15 mouse cellular contexts compared by ENCODE assay signal in the genomic region with DNA sequence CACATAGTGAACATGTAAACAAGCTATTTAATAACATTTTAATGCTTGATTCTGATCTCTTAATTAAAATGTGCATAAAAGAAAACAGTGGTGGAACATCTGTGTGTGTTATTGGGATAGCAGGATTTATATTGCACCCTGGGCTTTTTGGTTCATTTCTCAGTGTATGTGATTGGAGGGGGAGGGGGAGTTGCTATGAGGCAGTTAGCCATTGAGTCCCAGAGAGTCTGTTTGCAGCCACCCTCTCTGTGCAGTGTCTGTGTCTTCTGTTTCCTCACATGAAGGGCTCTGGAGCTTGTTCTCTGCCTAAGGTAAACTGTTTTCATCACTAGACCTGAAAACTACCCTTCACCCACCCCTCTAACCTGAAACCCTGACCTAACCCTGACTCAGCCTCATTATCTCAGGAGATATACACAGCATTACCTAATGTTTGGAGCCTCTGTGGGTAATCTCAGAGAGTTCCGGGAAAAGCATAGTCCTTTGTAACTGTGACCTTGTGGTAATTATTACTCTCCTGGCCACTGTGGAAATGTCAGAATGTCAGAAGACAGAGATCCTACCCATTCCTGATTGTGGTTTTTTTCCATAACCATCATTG.
A peak's percentile ranks its signal among the peaks of the same experiment; 100 is the strongest.
DNase-seq lines count a peak whose midpoint lies in the region; ATAC-seq and TF ChIP-seq lines count a peak whose summit lies in the region.
"Had no signal": no experiment of that assay in that cellular context is flagged by ENCODE, and none has a peak within 500 bp of the region (broad histone marks: within the 10 kb centered on the region; RNA-seq: fewer than 3 reads in every experiment).

No protein-coding gene starts in this region.

- H3K4me2 ChIP-seq in heart, embryonic 13.5 days = no peak overlapping the region
- H3K4me2 ChIP-seq in forebrain, embryonic 15.5 days (replicated peaks) = no peak overlapping the region
- H3K4me2 ChIP-seq in intestine, postnatal 0 days (replicated peaks; ENCODE audit: low read depth) = no peak overlapping the region
- no peak overlapping the region for H3K4me2 ChIP-seq in neural tube, embryonic 13.5 days
- H3K4me2 ChIP-seq: kidney, embryonic 15.5 days; liver, embryonic 13.5 days had no signal

- H3K4me3 ChIP-seq in heart, embryonic 13.5 days = no peak overlapping the region
- no peak overlapping the region for H3K4me3 ChIP-seq in forebrain, embryonic 15.5 days
- no peak overlapping the region for H3K4me3 ChIP-seq in intestine, postnatal 0 days (ENCODE audit: low read depth, low read length)
- H3K4me3 ChIP-seq in neural tube, embryonic 13.5 days = no peak overlapping the region
- H3K4me3 ChIP-seq: kidney, embryonic 15.5 days; liver, embryonic 13.5 days had no signal

- DNase-seq in heart, postnatal 25 days (ENCODE audit: low spot score) = no peak
- no peak for DNase-seq in left cerebral cortex, adult 18-20 months (ENCODE audit: low spot score in 2 of 2)
- DNase-seq in retina, embryonic 14.5 days (ENCODE audit: low spot score) = no peak
- DNase-seq: B cell, adult 2 months; heart, adult 11 months; heart, postnatal 14 days; liver, embryonic 13.5 days had no signal

- no peaks in the 10 kb centered on the region for H3K27me3 ChIP-seq in heart, embryonic 13.5 days (replicated peaks)
- H3K27me3 ChIP-seq in forebrain, embryonic 15.5 days = no peaks in the 10 kb centered on the region
- H3K27me3 ChIP-seq in intestine, postnatal 0 days (replicated peaks; ENCODE audit: control insufficient read depth, insufficient read depth, low read length) = no peaks in the 10 kb centered on the region
- no peaks in the 10 kb centered on the region for H3K27me3 ChIP-seq in neural tube, embryonic 13.5 days
- H3K27me3 ChIP-seq: kidney, embryonic 15.5 days; liver, embryonic 13.5 days had no signal

- no peaks in the 10 kb centered on the region for H3K36me3 ChIP-seq in heart, embryonic 13.5 days
- no peaks in the 10 kb centered on the region for H3K36me3 ChIP-seq in forebrain, embryonic 15.5 days
- H3K36me3 ChIP-seq in intestine, postnatal 0 days (ENCODE audit: control insufficient read depth, insufficient read depth) = no peaks in the 10 kb centered on the region
- H3K36me3 ChIP-seq in neural tube, embryonic 13.5 days = no peaks in the 10 kb centered on the region
- H3K36me3 ChIP-seq: G1E; kidney, embryonic 15.5 days; liver, embryonic 13.5 days had no signal

- no peak overlapping the region for H3K9ac ChIP-seq in heart, embryonic 13.5 days
- H3K9ac ChIP-seq in forebrain, embryonic 15.5 days (replicated peaks) = no peak overlapping the region
- no peak overlapping the region for H3K9ac ChIP-seq in intestine, postnatal 0 days (ENCODE audit: low read depth, low read length)
- no peak overlapping the region for H3K9ac ChIP-seq in neural tube, embryonic 13.5 days
- H3K9ac ChIP-seq: kidney, embryonic 15.5 days; liver, embryonic 13.5 days had no signal

- ATAC-seq in heart, embryonic 13.5 days (ENCODE audit: extremely low read depth, insufficient number of reproducible peaks, low FRiP score, low TSS enrichment) = no peak
- ATAC-seq in forebrain, embryonic 15.5 days (replicated peaks) = peak; percentile 63
- peak; percentile 61 for ATAC-seq in intestine, postnatal 0 days
- ATAC-seq in neural tube, embryonic 13.5 days (ENCODE audit: low read depth) = peak; percentile 78
- no peak for ATAC-seq in megakaryocyte, adult 5-6 weeks (ENCODE audit: poor library complexity, severe bottlenecking)
- ATAC-seq: activated CD4-positive, CD25-positive, alpha-beta regulatory T cell, adult 4 months had no signal

- TF ChIP-seq CTCF in intestine, postnatal 0 days (IDR thresholded peaks at IDR 0.05; ENCODE audit: low read depth) = no peak

- 28% methylated on average over 1 of the region's 1 CpGs for WGBS in heart, embryonic 13.5 days
- WGBS in forebrain, embryonic 15.5 days = 13% methylated on average over 1 of the region's 1 CpGs
- WGBS in intestine, postnatal 0 days = 32% methylated on average over 1 of the region's 1 CpGs
- 49% methylated on average over 1 of the region's 1 CpGs for WGBS in neural tube, embryonic 13.5 days

- H3K9me3 ChIP-seq in heart, embryonic 13.5 days = no peaks in the 10 kb centered on the region
- H3K9me3 ChIP-seq in forebrain, embryonic 15.5 days = no peaks in the 10 kb centered on the region
- no peaks in the 10 kb centered on the region for H3K9me3 ChIP-seq in intestine, postnatal 0 days (ENCODE audit: control insufficient read depth)
- no peaks in the 10 kb centered on the region for H3K9me3 ChIP-seq in neural tube, embryonic 13.5 days
- H3K9me3 ChIP-seq: G1E; kidney, embryonic 15.5 days; liver, embryonic 13.5 days had no signal

- peaks cover 18% of the 10 kb centered on the region for H3K4me1 ChIP-seq in heart, embryonic 13.5 days
- H3K4me1 ChIP-seq in forebrain, embryonic 15.5 days = peaks cover 17% of the 10 kb centered on the region
- no peaks in the 10 kb centered on the region for H3K4me1 ChIP-seq in intestine, postnatal 0 days (replicated peaks; ENCODE audit: control insufficient read depth, insufficient read depth, low read length)
- peaks cover 14% of the 10 kb centered on the region for H3K4me1 ChIP-seq in neural tube, embryonic 13.5 days (replicated peaks)
- H3K4me1 ChIP-seq: kidney, embryonic 15.5 days; liver, embryonic 13.5 days had no signal

- intact Hi-C loops in heart, postnatal 25 days (cut with DNase I) = loop anchor here (5.0 kb wide), 1 partner anchor 45 kb away; no protein-coding TSS in a partner anchor

- 0 out of 2 replicates have a peak overlapping the region, but pooled peaks have one; percentile 8 for H3K27ac ChIP-seq in heart, embryonic 13.5 days (replicated peaks)
- H3K27ac ChIP-seq in forebrain, embryonic 15.5 days (replicated peaks) = peak overlapping the region; percentile 72
- no peak overlapping the region for H3K27ac ChIP-seq in intestine, postnatal 0 days (ENCODE audit: low read depth, low read length)
- H3K27ac ChIP-seq in neural tube, embryonic 13.5 days (replicated peaks) = peak overlapping the region; percentile 77
- H3K27ac ChIP-seq: kidney, embryonic 15.5 days; liver, embryonic 13.5 days had no signal

Comparison
In these comparisons a context has a peak if more than half of its experiments do, and no peak if none do; other contexts are left out.
1. ATAC-seq: peak in forebrain, embryonic 15.5 days (single experiment), intestine, postnatal 0 days (single experiment) and neural tube, embryonic 13.5 days (single experiment); none in heart, embryonic 13.5 days (single experiment) and megakaryocyte, adult 5-6 weeks (single experiment).